Mouse (Mus musculus) adipocyte (in vitro differentiated cells): ENCODE measurements around the gene Gprasp1.
"Not testable (repeated sequence)": the region's sequence is repeated elsewhere in the genome, so short reads cannot be mapped to it uniquely, and the experiment has no call there.

ENCODE experiments used
- DNase-seq: peaks from one replicate; pipeline ENCODE4 v3.0.0-alpha.2; 2016; ENCODE audit warnings: low spot score

Gene Gprasp1

GRCm38 (mm10) chrX:135837896-135838295, 95.4 kb downstream of the Gprasp1 start:
- no peak for DNase-seq

GRCm38 (mm10) chrX:135838521-135839360, 96.2 kb downstream of the Gprasp1 start, which contains the start of gene Gprasp2:
Gene Gprasp2 (plus strand): TSS chrX:135839034.
- DNase-seq, result not testable (repeated sequence)

GRCm38 (mm10) chrX:135839397-135840391, 97.2 kb downstream of the Gprasp1 start:
- peak; percentile 29 for DNase-seq
